In genomic region chr2:169443271-169443670, GRCm38 (mm10) we compare ENCODE assay signal across 16 mouse cellular contexts.
"Had no signal": no experiment of that assay in that cellular context is flagged by ENCODE, and none has a peak within 500 bp of the region (broad histone marks: within the 10 kb centered on the region; RNA-seq: fewer than 3 reads in every experiment).

No protein-coding gene starts in this region.

- H3K4me1 ChIP-seq: stomach, embryonic 15.5 days had no signal

- H3K9ac ChIP-seq: neural tube, embryonic 13.5 days; neural tube, embryonic 15.5 days; stomach, embryonic 15.5 days had no signal

- H3K27me3 ChIP-seq: neural tube, embryonic 13.5 days; neural tube, embryonic 15.5 days; stomach, embryonic 15.5 days had no signal

- DNase-seq: retina, postnatal 1 day; right cerebral cortex, adult 18-20 months; right cerebral cortex, postnatal 14 days; right cerebral cortex, postnatal 25 days; right cerebral cortex, postnatal 4 days; spleen, adult 18-20 months; thymus, adult 18-20 months; thymus, adult 2 months; thymus, postnatal 14 days; thymus, postnatal 25 days; thymus, postnatal 36 days; thymus, postnatal 4 days had no signal

- H3K27ac ChIP-seq: neural tube, embryonic 13.5 days; neural tube, embryonic 15.5 days; stomach, embryonic 15.5 days; stomach, postnatal 0 days had no signal

- H3K4me2 ChIP-seq: neural tube, embryonic 13.5 days; neural tube, embryonic 15.5 days; stomach, embryonic 15.5 days had no signal

- H3K4me3 ChIP-seq: neural tube, embryonic 13.5 days; neural tube, embryonic 15.5 days; stomach, embryonic 15.5 days had no signal

- H3K9me3 ChIP-seq: neural tube, embryonic 13.5 days; neural tube, embryonic 15.5 days; stomach, embryonic 15.5 days had no signal

- H3K36me3 ChIP-seq: neural tube, embryonic 13.5 days; neural tube, embryonic 15.5 days; stomach, embryonic 15.5 days had no signal
